Mouse (Mus musculus) heart, postnatal 10 days (tissue): ENCODE results near the gene Ppm1m. TPM values are rescaled to one million over a fixed set of nuclear protein-coding genes. Genes with fewer than 3 reads are reported as not detected.

Experiments
- DNase-seq, 2 experiments: peaks; one replicate each; pipeline ENCODE4 v3.0.0; 2021
- intact Hi-C: fragments of 180-260 bp; cut with DNase I; formaldehyde crosslinking; loops from one replicate; pipeline ENCODE4 v1.15.1; 2025
- microRNA-seq, 2 experiments: library from miRNA; unstranded; fragments of <30 nt; microRNA quantifications; one replicate each; pipeline ENCODE4 v1.2.0; 2022
- total RNA-seq, 2 experiments: library from RNA; stranded (reverse); gene quantifications; 2 replicates each; pipeline ENCODE4 v1.2.3; 2021

Ppm1m gene
- total RNA-seq, 2 experiments from 2014 or later, result 15.4 to 19.5 TPM

GRCm38 (mm10) chr9:106166709-106167108 is 32.8 kb downstream of the Ppm1m start:
- no peak for DNase-seq
- intact Hi-C loops, result no loop called here

- intact Hi-C loops, result no loop called here
Measured at GRCm38 (mm10) chr9:106160426-106160825, 39.1 kb downstream of the Ppm1m start.

GRCm38 (mm10) chr9:106159784-106160301 is 39.7 kb downstream of the Ppm1m start:
- DNase-seq, result peak; percentile 96 to 98
- intact Hi-C loops, result loop anchor here (5.0 kb wide), 1 partner anchor 122 kb away; the partner anchor contains the start of gene Poc1a

More at GRCm38 (mm10) chr9:106160426-106160825, 39.1 kb downstream of the Ppm1m start:
- DNase-seq, result no peak

GRCm38 (mm10) chr9:106159237-106159636 is 40.3 kb downstream of the Ppm1m start:
- intact Hi-C loops, result loop anchor here (5.0 kb wide), 1 partner anchor 123 kb away; the partner anchor contains the start of gene Poc1a
- no peak for DNase-seq

- intact Hi-C loops, result loop anchor here (5.0 kb wide), 1 partner anchor 124 kb away; the partner anchor contains the start of gene Poc1a
- no peak for DNase-seq
Measured at GRCm38 (mm10) chr9:106158037-106158491, 41.5 kb downstream of the Ppm1m start, which contains the start of gene Glyctk. TSS of gene Glyctk (minus strand) at chr9:106158138.

GRCm38 (mm10) chr9:106157623-106157925 is 42.0 kb downstream of the Ppm1m start:
- intact Hi-C loops, result loop anchor here (5.0 kb wide), 1 partner anchor 125 kb away; the partner anchor contains the start of gene Poc1a
- DNase-seq, result no peak

- intact Hi-C loops, result loop anchor here (5.0 kb wide), 1 partner anchor 125 kb away; the partner anchor contains the start of gene Poc1a
- no peak for DNase-seq
Measured at GRCm38 (mm10) chr9:106156921-106157622, 42.5 kb downstream of the Ppm1m start.

- peak; percentile 33 to 68 for DNase-seq
- intact Hi-C loops, result loop anchor here (5.0 kb wide), 1 partner anchor 126 kb away; the partner anchor contains the start of gene Poc1a
Measured at GRCm38 (mm10) chr9:106156419-106156818, 43.1 kb downstream of the Ppm1m start.

- intact Hi-C loops, result no loop called here
- peak in 1 of 2 experiments; percentile 31 for DNase-seq
Measured at GRCm38 (mm10) chr9:106154106-106154505, 45.4 kb downstream of the Ppm1m start.

- intact Hi-C loops, result no loop called here
- DNase-seq, result no peak
Measured at GRCm38 (mm10) chr9:106149399-106149754, 50.2 kb downstream of the Ppm1m start.

- intact Hi-C loops, result no loop called here
- no peak for DNase-seq
Measured at GRCm38 (mm10) chr9:106148541-106149398, 50.8 kb downstream of the Ppm1m start.

- intact Hi-C loops, result no loop called here
- no peak for DNase-seq
Measured at GRCm38 (mm10) chr9:106147851-106148431, 51.6 kb downstream of the Ppm1m start.

GRCm38 (mm10) chr9:106147281-106147680 is 52.3 kb downstream of the Ppm1m start:
- no peak for DNase-seq
- intact Hi-C loops, result no loop called here

- DNase-seq, result no peak
- intact Hi-C loops, result no loop called here
Measured at GRCm38 (mm10) chr9:106145582-106145981, 54.0 kb downstream of the Ppm1m start.

Small RNAs within 50 kb of the gene (microRNA-seq; reads per million reads assigned to microRNA genes)
- 0 to 0.24 reads per million in 2 experiments for gene Mir135a-1
- gene Mirlet7g, result 92,889 to 99,894 reads per million in 2 experiments

Other genes with a start within 250 kb of the Ppm1m start
- gene Col6a5, start 239.1 kb downstream of the Ppm1m start, total RNA-seq, result 1 to 10 TPM in 1 of 2 experiments, under 1 TPM in 1; 0.43 to 1.3 TPM
- under 1 TPM; 0.02 to 0.05 TPM for gene Col6a4, start 103.0 kb downstream of the Ppm1m start, total RNA-seq
- 1 to 10 TPM; 1.7 to 1.8 TPM for gene Glyctk, start 41.6 kb downstream of the Ppm1m start, total RNA-seq
- gene Wdr82, start 28.8 kb downstream of the Ppm1m start, total RNA-seq, result 10 to 100 TPM; 72.2 to 81.4 TPM
- gene Twf2, start 3.4 kb upstream of the Ppm1m start, total RNA-seq, result 100 to 1,000 TPM; 112 to 132 TPM
- gene Tlr9, start 22.9 kb upstream of the Ppm1m start, total RNA-seq, result under 1 TPM; 0.72 to 0.79 TPM
- gene Alas1, start 48.9 kb upstream of the Ppm1m start, total RNA-seq, result 100 to 1,000 TPM; 492 to 534 TPM
- gene Poc1a, start 81.3 kb upstream of the Ppm1m start, total RNA-seq, result 1 to 10 TPM; 6.4 to 7.2 TPM
- gene Dusp7, start 168.9 kb upstream of the Ppm1m start, total RNA-seq, result 10 to 100 TPM; 47.0 to 47.1 TPM
- 100 to 1,000 TPM; 403 to 404 TPM for gene Rpl29, start 229.7 kb upstream of the Ppm1m start, total RNA-seq
- 10 to 100 TPM; 17.0 to 17.8 TPM for gene Acy1, start 238.6 kb upstream of the Ppm1m start, total RNA-seq
- gene Abhd14b, start 247.7 kb upstream of the Ppm1m start, total RNA-seq, result 1 to 10 TPM; 4.6 to 6.2 TPM
- 10 to 100 TPM; 20.0 to 22.4 TPM for gene Abhd14a, start 247.9 kb upstream of the Ppm1m start, total RNA-seq